Mouse (Mus musculus): ENCODE measurements around the gene Tcerg1l. TPM values are rescaled to one million over a fixed set of nuclear protein-coding genes. Genes with fewer than 3 reads are reported as not detected.

Tcerg1l gene
- polyA plus RNA-seq, 1 experiment = not detected

- Histone ChIP-seq H3K27me3 (ENCODE audit: control insufficient read depth) (no peaks in the 10 kb centered on the region), H3K4me1 (ENCODE audit: control insufficient read depth) (no peaks in the 10 kb centered on the region), H3K9me3 (ENCODE audit: control insufficient read depth, low read length) (no peaks in the 10 kb centered on the region; the same call in 1 of the 2 replicates), H3K36me3 (ENCODE audit: control insufficient read depth) (no peaks in the 10 kb centered on the region), H3K4me3 (replicated peaks) (no peak overlapping the region)
- TF ChIP-seq TAL1 (IDR thresholded peaks at IDR 0.05; ENCODE audit: low read length) = no peak
- no peak for TF ChIP-seq GATA1 (IDR thresholded peaks at IDR 0.05; ENCODE audit: low read length)
These were observed 59.6 kb downstream of the Tcerg1l start for GRCm38 (mm10) chr7:138337946-138338345.

- no peak for TF ChIP-seq TAL1 (IDR thresholded peaks at IDR 0.05; ENCODE audit: low read length)
- TF ChIP-seq GATA1 (IDR thresholded peaks at IDR 0.05; ENCODE audit: low read length) = no peak
These were observed 64.9 kb downstream of the Tcerg1l start for GRCm38 (mm10) chr7:138332504-138333168.

GRCm38 (mm10) chr7:138331266-138331665, 66.3 kb downstream of the Tcerg1l start:
- no peak overlapping the region for H3K4me3 ChIP-seq (replicated peaks)
- H3K4me1 ChIP-seq (ENCODE audit: control insufficient read depth) = no peaks in the 10 kb centered on the region
- H3K27me3 ChIP-seq (ENCODE audit: control insufficient read depth) = no peaks in the 10 kb centered on the region
- TF ChIP-seq TAL1 (IDR thresholded peaks at IDR 0.05; ENCODE audit: low read length) (no peak), GATA1 (IDR thresholded peaks at IDR 0.05; ENCODE audit: low read length) (no peak)
- H3K36me3 ChIP-seq (ENCODE audit: control insufficient read depth) = no peaks in the 10 kb centered on the region
- H3K9me3 ChIP-seq (ENCODE audit: control insufficient read depth, low read length) = no peaks in the 10 kb centered on the region

More at GRCm38 (mm10) chr7:138332504-138333168, 64.9 kb downstream of the Tcerg1l start:
- no peaks in the 10 kb centered on the region for H3K4me1 ChIP-seq (ENCODE audit: control insufficient read depth)
- no peak overlapping the region for H3K4me3 ChIP-seq (replicated peaks)
- H3K9me3 ChIP-seq (ENCODE audit: control insufficient read depth, low read length) = no peaks in the 10 kb centered on the region; the same call in 1 of the 2 replicates
- no peaks in the 10 kb centered on the region for H3K36me3 ChIP-seq (ENCODE audit: control insufficient read depth)
- H3K27me3 ChIP-seq (ENCODE audit: control insufficient read depth) = no peaks in the 10 kb centered on the region

- H3K4me1 ChIP-seq (ENCODE audit: control insufficient read depth) = no peaks in the 10 kb centered on the region
- TF ChIP-seq GATA1 (IDR thresholded peaks at IDR 0.05; ENCODE audit: low read length) (no peak), TAL1 (IDR thresholded peaks at IDR 0.05; ENCODE audit: low read length) (no peak)
- no peaks in the 10 kb centered on the region for H3K9me3 ChIP-seq (ENCODE audit: control insufficient read depth, low read length)
- H3K4me3 ChIP-seq (replicated peaks) = no peak overlapping the region
- H3K36me3 ChIP-seq (ENCODE audit: control insufficient read depth) = no peaks in the 10 kb centered on the region
- H3K27me3 ChIP-seq (ENCODE audit: control insufficient read depth) = no peaks in the 10 kb centered on the region
These were observed 68.9 kb downstream of the Tcerg1l start for GRCm38 (mm10) chr7:138328637-138329036.

GRCm38 (mm10) chr7:138326760-138327159, 70.8 kb downstream of the Tcerg1l start:
- no peaks in the 10 kb centered on the region for H3K27me3 ChIP-seq (ENCODE audit: control insufficient read depth)
- no peaks in the 10 kb centered on the region for H3K4me1 ChIP-seq (ENCODE audit: control insufficient read depth)
- no peak for TF ChIP-seq TAL1 (IDR thresholded peaks at IDR 0.05; ENCODE audit: low read length)
- TF ChIP-seq GATA1 (IDR thresholded peaks at IDR 0.05; ENCODE audit: low read length) = no peak
- no peak overlapping the region for H3K4me3 ChIP-seq (replicated peaks)
- H3K9me3 ChIP-seq (ENCODE audit: control insufficient read depth, low read length) = no peaks in the 10 kb centered on the region
- H3K36me3 ChIP-seq (ENCODE audit: control insufficient read depth) = no peaks in the 10 kb centered on the region

GRCm38 (mm10) chr7:138313733-138314132, 83.8 kb downstream of the Tcerg1l start:
- Histone ChIP-seq H3K36me3 (ENCODE audit: control insufficient read depth) (no peaks in the 10 kb centered on the region), H3K27me3 (ENCODE audit: control insufficient read depth) (no peaks in the 10 kb centered on the region), H3K4me3 (replicated peaks) (no peak overlapping the region), H3K4me1 (ENCODE audit: control insufficient read depth) (no peaks in the 10 kb centered on the region), H3K9me3 (ENCODE audit: control insufficient read depth, low read length) (no peaks in the 10 kb centered on the region)
- TF ChIP-seq GATA1 (IDR thresholded peaks at IDR 0.05; ENCODE audit: low read length) = no peak
- TF ChIP-seq TAL1 (IDR thresholded peaks at IDR 0.05; ENCODE audit: low read length) = no peak

- Histone ChIP-seq H3K36me3 (ENCODE audit: control insufficient read depth) (no peaks in the 10 kb centered on the region), H3K4me3 (replicated peaks) (no peak overlapping the region), H3K9me3 (ENCODE audit: control insufficient read depth, low read length) (no peaks in the 10 kb centered on the region), H3K4me1 (ENCODE audit: control insufficient read depth) (no peaks in the 10 kb centered on the region), H3K27me3 (ENCODE audit: control insufficient read depth) (no peaks in the 10 kb centered on the region)
- no peak for TF ChIP-seq TAL1 (IDR thresholded peaks at IDR 0.05; ENCODE audit: low read length)
- no peak for TF ChIP-seq GATA1 (IDR thresholded peaks at IDR 0.05; ENCODE audit: low read length)
These were observed 91.4 kb downstream of the Tcerg1l start for GRCm38 (mm10) chr7:138306126-138306525.

- Histone ChIP-seq H3K27me3 (ENCODE audit: control insufficient read depth) (no peaks in the 10 kb centered on the region), H3K9me3 (ENCODE audit: control insufficient read depth, low read length) (no peaks in the 10 kb centered on the region), H3K36me3 (ENCODE audit: control insufficient read depth) (no peaks in the 10 kb centered on the region), H3K4me1 (ENCODE audit: control insufficient read depth) (no peaks in the 10 kb centered on the region), H3K4me3 (replicated peaks) (no peak overlapping the region)
- TF ChIP-seq TAL1 (IDR thresholded peaks at IDR 0.05; ENCODE audit: low read length) (no peak), GATA1 (IDR thresholded peaks at IDR 0.05; ENCODE audit: low read length) (no peak)
These were observed 112.7 kb downstream of the Tcerg1l start for GRCm38 (mm10) chr7:138284790-138285189.

GRCm38 (mm10) chr7:138275263-138275662, 122.3 kb downstream of the Tcerg1l start:
- Histone ChIP-seq H3K9me3 (ENCODE audit: control insufficient read depth, low read length) (peaks cover 2% of the 10 kb centered on the region; the same call in 1 of the 2 replicates), H3K27me3 (ENCODE audit: control insufficient read depth) (no peaks in the 10 kb centered on the region), H3K4me3 (replicated peaks) (no peak overlapping the region), H3K4me1 (ENCODE audit: control insufficient read depth) (no peaks in the 10 kb centered on the region), H3K36me3 (ENCODE audit: control insufficient read depth) (no peaks in the 10 kb centered on the region)
- TF ChIP-seq GATA1 (IDR thresholded peaks at IDR 0.05; ENCODE audit: low read length) (no peak), TAL1 (IDR thresholded peaks at IDR 0.05; ENCODE audit: low read length) (no peak)
